ENCODE assay signal across 8 mouse cellular contexts in the genomic region with DNA sequence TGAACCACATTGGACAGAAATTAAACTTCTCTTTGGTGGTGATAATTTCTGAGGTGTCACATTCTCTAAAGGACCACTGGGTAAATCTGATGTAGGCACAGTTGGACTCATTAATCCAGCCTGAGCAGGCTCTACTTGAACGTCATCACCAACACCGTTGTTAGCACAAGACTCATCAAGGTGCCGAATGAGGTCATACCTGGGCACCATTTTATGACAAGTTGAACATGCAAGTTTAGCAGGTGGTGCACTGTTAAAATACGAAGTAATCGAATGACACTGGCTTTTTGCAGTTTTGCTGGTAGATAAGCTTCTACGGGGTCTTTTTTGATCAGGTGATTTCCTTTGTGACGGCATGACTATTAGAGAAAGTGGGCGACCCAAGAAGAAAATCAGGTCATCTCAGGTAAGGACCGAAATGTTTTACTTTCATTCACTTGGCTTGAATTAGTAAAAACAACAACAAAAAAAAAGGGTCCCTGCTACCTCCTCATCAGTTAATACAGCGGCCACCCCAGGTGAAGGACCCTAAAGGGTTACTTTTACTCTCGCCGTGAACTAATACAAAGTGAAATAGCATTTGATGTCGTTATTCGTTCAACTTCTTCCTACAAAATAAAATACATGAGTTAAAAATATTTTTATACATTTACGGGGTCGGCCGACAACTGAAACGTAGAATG. TPM values are rescaled to one million over a fixed set of nuclear protein-coding genes. Genes with fewer than 3 reads are reported as not detected.
A peak's percentile ranks its signal among the peaks of the same experiment; 100 is the strongest.
DNase-seq lines count a peak whose midpoint lies in the region; ATAC-seq and TF ChIP-seq lines count a peak whose summit lies in the region.

No protein-coding gene starts in this region.

- peak overlapping the region; percentile 93 for H3K27ac ChIP-seq in kidney, postnatal 0 days
- H3K27ac ChIP-seq in hindbrain, embryonic 12.5 days, result peak overlapping the region; percentile 94
- H3K27ac ChIP-seq in midbrain, embryonic 10.5 days (replicated peaks), result peak overlapping the region; percentile 87

- peak overlapping the region; percentile 67 for H3K4me2 ChIP-seq in kidney, postnatal 0 days (ENCODE audit: low read length)
- peak overlapping the region; percentile 56 for H3K4me2 ChIP-seq in hindbrain, embryonic 12.5 days (replicated peaks)

- H3K4me1 ChIP-seq in kidney, postnatal 0 days (replicated peaks; ENCODE audit: insufficient read depth, low read length), result peaks cover 6% of the 10 kb centered on the region; the same call in 1 of the 2 replicates
- H3K4me1 ChIP-seq in hindbrain, embryonic 12.5 days, result peaks cover 8% of the 10 kb centered on the region
- peaks cover 18% of the 10 kb centered on the region for H3K4me1 ChIP-seq in midbrain, embryonic 10.5 days

- H3K4me3 ChIP-seq in kidney, postnatal 0 days (replicated peaks; ENCODE audit: low read depth, low read length), result peak overlapping the region; percentile 54
- peak overlapping the region; percentile 66 for H3K4me3 ChIP-seq in hindbrain, embryonic 12.5 days
- peak overlapping the region; percentile 65 for H3K4me3 ChIP-seq in midbrain, embryonic 10.5 days

- ATAC-seq in kidney, postnatal 0 days (replicated peaks; ENCODE audit: low FRiP score, low read depth), result no peak
- peak; percentile 26; the same call in 1 of the 2 replicates for ATAC-seq in hindbrain, embryonic 12.5 days (ENCODE audit: low FRiP score)

- TF ChIP-seq CTCF in kidney, postnatal 0 days (IDR thresholded peaks at IDR 0.05; ENCODE audit: low read depth), result no peak
- TF ChIP-seq CTCF in brain, embryonic 14.5 days (IDR thresholded peaks at IDR 0.05; ENCODE audit: borderline replicate concordance, extremely low read depth, insufficient read depth, insufficient read length), result no peak

- 9% methylated on average over 18 of the region's 18 CpGs for WGBS in kidney, postnatal 0 days
- WGBS in hindbrain, embryonic 12.5 days, result 17% methylated on average over 18 of the region's 18 CpGs
- WGBS in midbrain, embryonic 10.5 days, result 19% methylated on average over 18 of the region's 18 CpGs

- TF ChIP-seq POLR2A in brain, embryonic 14.5 days (IDR thresholded peaks at IDR 0.05; ENCODE audit: borderline replicate concordance, extremely low read depth, insufficient read depth, insufficient read length, poor library complexity, severe bottlenecking), result no peak

- peak; percentile 6 for DNase-seq in kidney, postnatal 0 days (ENCODE audit: low spot score)
- DNase-seq in kidney, adult 8-10 months, result no peak
- peak; percentile 42 for DNase-seq in brain, embryonic 14.5 days (ENCODE audit: low read depth)
- DNase-seq in midbrain, embryonic 10.5 days (ENCODE audit: low spot score), result no peak
- DNase-seq in layer of hippocampus, postnatal 25 days (ENCODE audit: extremely low spot score in 1 of 2, low spot score in 1 of 2), result no peak
- DNase-seq in lung, postnatal 36 days, result no peak
- DNase-seq in thymus, postnatal 4 days, result no peak

- H3K27me3 ChIP-seq in kidney, postnatal 0 days (ENCODE audit: insufficient read depth, low read length), result no peaks in the 10 kb centered on the region
- H3K27me3 ChIP-seq in hindbrain, embryonic 12.5 days, result no peaks in the 10 kb centered on the region
- H3K27me3 ChIP-seq in midbrain, embryonic 10.5 days (ENCODE audit: low read depth, poor library complexity, severe bottlenecking), result no peaks in the 10 kb centered on the region

- peak overlapping the region; percentile 70 for H3K9ac ChIP-seq in kidney, postnatal 0 days (ENCODE audit: low read depth, low read length)
- peak overlapping the region; percentile 71 for H3K9ac ChIP-seq in hindbrain, embryonic 12.5 days

- H3K36me3 ChIP-seq in kidney, postnatal 0 days (ENCODE audit: insufficient read depth, low read length), result peaks cover 21% of the 10 kb centered on the region
- peaks cover 31% of the 10 kb centered on the region for H3K36me3 ChIP-seq in hindbrain, embryonic 12.5 days
- peaks cover 60% of the 10 kb centered on the region for H3K36me3 ChIP-seq in midbrain, embryonic 10.5 days

- no peaks in the 10 kb centered on the region for H3K9me3 ChIP-seq in kidney, postnatal 0 days (replicated peaks; ENCODE audit: low read length)
- H3K9me3 ChIP-seq in hindbrain, embryonic 12.5 days (replicated peaks), result no peaks in the 10 kb centered on the region
- H3K9me3 ChIP-seq in midbrain, embryonic 10.5 days (replicated peaks), result no peaks in the 10 kb centered on the region

RNA-seq across cellular contexts. Expression of gene Fan1, which starts 0.6 kb away (rescaled TPM):
- 4.0 and 4.9 TPM in 2 replicates for polyA plus RNA-seq in kidney, postnatal 0 days (2015; fragmentation: Nextera tagmentation; extraction: Ambion mirVana)
- polyA plus RNA-seq in brain, embryonic 14.5 days (2012; rRNA removed), result 3.4 and 4.5 TPM in 2 replicates
- polyA plus RNA-seq in hindbrain, embryonic 12.5 days (2016; fragmentation: Nextera tagmentation; extraction: Ambion mirVana), result 9.1 and 10.1 TPM in 2 replicates
- 8.1 and 9.2 TPM in 2 replicates for polyA plus RNA-seq in midbrain, embryonic 10.5 days (2016; fragmentation: Nextera tagmentation; extraction: Ambion mirVana)
- total RNA-seq in layer of hippocampus, postnatal 25 days (2021), result 10 to 100 TPM in 1 of 2 experiments, 1 to 10 TPM in 1; 9.6 to 12.3 TPM

RNA-seq across cellular contexts. Expression of gene Mphosph10, which starts 18.8 kb away (rescaled TPM):
- polyA plus RNA-seq in kidney, postnatal 0 days (2015; fragmentation: Nextera tagmentation; extraction: Ambion mirVana), result 38.1 and 39.4 TPM in 2 replicates
- 9.3 and 12.9 TPM in 2 replicates for polyA plus RNA-seq in brain, embryonic 14.5 days (2012; rRNA removed)
- 41.7 and 43.7 TPM in 2 replicates for polyA plus RNA-seq in hindbrain, embryonic 12.5 days (2016; fragmentation: Nextera tagmentation; extraction: Ambion mirVana)
- polyA plus RNA-seq in midbrain, embryonic 10.5 days (2016; fragmentation: Nextera tagmentation; extraction: Ambion mirVana), result 46.8 and 53.0 TPM in 2 replicates
- 10 to 100 TPM; 20.5 to 22.7 TPM for total RNA-seq in layer of hippocampus, postnatal 25 days (2021)

RNA-seq across cellular contexts. Expression of gene Mcee, which starts 19.1 kb away (rescaled TPM):
- polyA plus RNA-seq in kidney, postnatal 0 days (2015; fragmentation: Nextera tagmentation; extraction: Ambion mirVana), result 186 and 211 TPM in 2 replicates
- polyA plus RNA-seq in brain, embryonic 14.5 days (2012; rRNA removed), result 23.7 and 27.5 TPM in 2 replicates
- polyA plus RNA-seq in hindbrain, embryonic 12.5 days (2016; fragmentation: Nextera tagmentation; extraction: Ambion mirVana), result 37.1 and 46.1 TPM in 2 replicates
- polyA plus RNA-seq in midbrain, embryonic 10.5 days (2016; fragmentation: Nextera tagmentation; extraction: Ambion mirVana), result 37.6 and 41.2 TPM in 2 replicates
- 10 to 100 TPM; 47.5 to 51.0 TPM for total RNA-seq in layer of hippocampus, postnatal 25 days (2021)

Comparison
In these comparisons a context has a peak if more than half of its experiments do, and no peak if none do; other contexts are left out.
1. DNase-seq: peak in kidney, postnatal 0 days (single experiment) and brain, embryonic 14.5 days (single experiment); none in kidney, adult 8-10 months (0 of 2), midbrain, embryonic 10.5 days (single experiment), layer of hippocampus, postnatal 25 days (0 of 2), lung, postnatal 36 days (single experiment) and thymus, postnatal 4 days (single experiment).
2. Peak in every context shown above with its lines, with median percentiles within 50 percentile points of each other: H3K27ac ChIP-seq and H3K4me3 ChIP-seq.